Mouse (Mus musculus) myocyte (in vitro differentiated cells): ENCODE results near the gene Srgap2.

ENCODE experiments used
- CEBPB ChIP-seq: IDR thresholded peaks from 2 replicates; pipeline ENCODE4 v1.6.1; 2011; ENCODE audit warnings: mild to moderate bottlenecking, moderate library complexity; ENCODE audit not compliant: poor library complexity, insufficient read depth, severe bottlenecking
- E2F4 ChIP-seq: IDR thresholded peaks from one replicate; pipeline ENCODE4 v1.6.1; 2011; ENCODE audit warnings: mild to moderate bottlenecking, control low read depth, moderate library complexity; ENCODE audit not compliant: insufficient read depth
- MAX ChIP-seq: IDR thresholded peaks from one replicate; pipeline ENCODE4 v1.6.1; 2011; ENCODE audit warnings: low read depth, mild to moderate bottlenecking, control low read depth
- MYOD1 ChIP-seq, 3 experiments: IDR thresholded peaks; one replicate each; pipeline ENCODE4 v1.6.1; 2011; ENCODE audit warnings: control low read depth in 2 of 3, low read depth in 2 of 3, mild to moderate bottlenecking in 2 of 3, moderate library complexity in 1 of 3; ENCODE audit not compliant: insufficient read length in 2 of 3, control insufficient read depth in 1 of 3
- MYOG ChIP-seq, 3 experiments: IDR thresholded peaks; one replicate each; pipeline ENCODE4 v1.6.1; 2011; ENCODE audit warnings: control low read depth in 2 of 3, low read depth in 2 of 3, mild to moderate bottlenecking in 2 of 3; ENCODE audit not compliant: insufficient read length in 2 of 3, control insufficient read depth in 1 of 3, insufficient read depth in 1 of 3
- POLR2A ChIP-seq: IDR thresholded peaks from one replicate; pipeline ENCODE4 v1.6.1; 2011; ENCODE audit warnings: low read depth, mild to moderate bottlenecking, control low read depth, moderate library complexity; ENCODE audit not compliant: insufficient read length
- POLR2AphosphoS2 ChIP-seq: IDR thresholded peaks from one replicate; pipeline ENCODE4 v1.6.1; 2011; ENCODE audit warnings: low read depth, control low read depth; ENCODE audit not compliant: insufficient read length
- REST ChIP-seq: IDR thresholded peaks from one replicate; pipeline ENCODE4 v1.6.1; 2011; ENCODE audit warnings: mild to moderate bottlenecking, control low read depth, moderate library complexity; ENCODE audit not compliant: insufficient read depth, insufficient read length
- SRF ChIP-seq: IDR thresholded peaks from one replicate; pipeline ENCODE4 v1.6.1; 2011; ENCODE audit warnings: low read depth; ENCODE audit not compliant: control insufficient read depth, insufficient read length
- TCF12 ChIP-seq: IDR thresholded peaks from one replicate; pipeline ENCODE4 v1.6.1; 2011; ENCODE audit warnings: mild to moderate bottlenecking, control low read depth; ENCODE audit not compliant: poor library complexity, insufficient read depth, severe bottlenecking
- TCF3 ChIP-seq: IDR thresholded peaks from one replicate; pipeline ENCODE4 v1.6.1; 2011; ENCODE audit warnings: low read depth, control low read depth; ENCODE audit not compliant: insufficient read length
- USF1 ChIP-seq: IDR thresholded peaks from one replicate; pipeline ENCODE4 v1.6.1; 2011; ENCODE audit warnings: low read depth, mild to moderate bottlenecking, control low read depth, moderate library complexity

DNA sequence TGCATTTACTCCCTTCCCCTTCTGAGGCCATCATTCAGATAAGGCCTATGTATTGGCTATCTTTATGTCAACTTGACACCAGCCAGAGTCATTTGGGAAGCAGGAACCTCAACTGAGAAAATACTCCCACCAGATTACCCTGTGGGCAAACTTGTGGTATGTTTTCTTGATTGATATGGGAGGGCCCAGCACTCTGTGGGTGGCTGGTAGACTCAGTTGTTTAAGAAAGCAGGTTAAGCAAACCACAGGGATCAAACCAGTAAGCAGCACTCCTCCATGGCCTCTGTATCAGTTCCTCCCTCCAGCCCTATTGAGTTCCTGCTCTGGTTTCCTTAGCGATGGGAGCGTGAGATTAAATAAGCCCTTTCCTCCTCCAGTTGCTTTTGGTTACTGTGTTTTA is 208.8 kb downstream of the Srgap2 start:
- TF ChIP-seq POLR2A, result no peak
- TF ChIP-seq USF1, result no peak
- no peak for TF ChIP-seq MAX
- no peak for TF ChIP-seq TCF12
- no peak for TF ChIP-seq E2F4
- no peak for TF ChIP-seq MYOD1 (IDR thresholded peaks at IDR 0.05; ENCODE audit: control insufficient read depth in 1 of 3, insufficient read length in 2 of 3, low read depth in 2 of 3)
- no peak for TF ChIP-seq TCF3
- no peak for TF ChIP-seq REST
- no peak for TF ChIP-seq MYOG (IDR thresholded peaks at IDR 0.05; ENCODE audit: control insufficient read depth in 1 of 3, insufficient read depth in 1 of 3, insufficient read length in 2 of 3, low read depth in 2 of 3)
- no peak for TF ChIP-seq CEBPB
- no peak for TF ChIP-seq POLR2AphosphoS2
- TF ChIP-seq SRF, result no peak
